Mouse (Mus musculus) lung, postnatal 0 days (tissue): ENCODE results near the gene Asap2.

ENCODE experiments used
- CTCF ChIP-seq: IDR thresholded peaks from 2 replicates; pipeline ENCODE4 v1.5.1; 2016; ENCODE audit warnings: antibody characterized with exemption, mild to moderate bottlenecking
- EP300 ChIP-seq: IDR thresholded peaks from 2 replicates; pipeline ENCODE4 v1.6.1; 2016; ENCODE audit warnings: antibody characterized with exemption, mild to moderate bottlenecking, control low read depth

- TF ChIP-seq CTCF (no peak), EP300 (no peak)
Measured at GRCm38 (mm10) chr12:21247711-21248392, 257.6 kb downstream of the Asap2 start.
